Mouse (Mus musculus): ENCODE results near the gene Pkd2l1. TPM values are rescaled to one million over a fixed set of nuclear protein-coding genes. Genes with fewer than 3 reads are reported as not detected.

Gene Pkd2l1
- polyA plus RNA-seq, 1 experiment from 2014 or later = not detected

DNA sequence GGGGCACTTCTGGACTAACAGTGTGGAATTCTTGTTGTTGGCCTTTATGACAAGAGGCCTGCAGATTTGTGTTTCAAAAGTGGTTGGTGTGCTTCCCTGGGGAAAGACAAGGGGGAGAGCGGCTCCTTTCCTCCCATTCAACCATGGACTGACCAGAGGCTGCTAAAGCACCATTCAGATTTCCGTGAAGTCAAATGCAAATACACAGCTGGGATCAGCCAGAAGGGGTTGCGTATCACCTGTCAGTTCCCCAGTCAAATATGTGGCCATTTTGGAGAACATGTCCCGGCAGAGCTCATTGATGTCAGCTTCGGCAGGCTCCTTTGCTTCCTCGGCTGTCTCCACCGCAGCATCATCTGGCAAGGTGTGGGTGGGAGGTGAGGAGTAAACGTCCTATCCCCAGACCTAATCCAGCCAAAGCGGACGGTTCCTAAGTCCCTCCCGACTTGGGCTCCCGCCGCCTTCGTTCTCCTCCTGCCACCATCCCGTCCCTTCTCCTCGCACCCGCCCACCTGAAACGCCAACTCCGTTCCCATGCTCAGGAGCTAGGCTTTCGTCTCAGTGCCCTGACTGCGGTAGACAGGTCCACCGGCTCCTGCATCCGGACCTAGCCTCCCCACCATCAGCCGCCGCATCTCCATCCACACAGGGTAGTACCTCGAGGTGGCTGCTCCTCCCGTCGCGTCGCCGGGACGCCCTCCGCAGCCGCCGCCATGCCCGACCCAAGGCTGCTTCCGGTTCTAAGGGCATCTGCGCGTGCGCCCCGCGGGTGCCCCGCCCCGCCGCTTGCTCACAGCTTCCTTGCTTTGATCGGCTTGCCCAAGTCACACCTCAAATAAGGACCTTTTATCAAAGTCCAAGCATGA is 46.3 kb downstream of the Pkd2l1 start, which contains the start of gene Bloc1s2:
Bloc1s2 (minus strand) TSS at position 745 of the 866 bp plus-strand sequence.
- no peak for ATAC-seq (ENCODE audit: insufficient number of reproducible peaks, insufficient read depth, low FRiP score, low read depth)
- 3% methylated on average over 46 of the region's 46 CpGs for WGBS

DNA sequence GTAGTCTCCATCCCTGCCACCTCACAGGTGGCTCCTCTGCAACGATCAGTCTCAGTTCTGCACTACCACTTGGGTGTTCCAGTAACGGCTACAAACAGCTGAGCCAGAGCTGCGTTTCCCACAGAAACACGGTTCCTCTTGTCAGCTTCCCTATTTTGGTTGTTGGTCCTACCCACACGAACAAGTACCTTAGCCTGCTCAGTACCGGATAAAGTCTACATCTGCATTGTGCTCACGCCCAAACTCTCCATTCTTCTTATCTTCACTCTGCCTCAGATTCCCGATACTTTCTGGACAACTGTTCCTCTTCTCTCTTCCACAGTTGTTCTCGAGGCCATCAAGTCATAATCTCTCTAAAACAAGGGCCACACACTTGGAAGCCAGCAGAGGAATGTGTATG is 47.9 kb downstream of the Pkd2l1 start:
- Histone ChIP-seq H3K4me1 (ENCODE audit: control insufficient read depth in 2 of 2, insufficient read depth in 2 of 2, low read length in 2 of 2) (peaks cover 5 to 9% of the 10 kb centered on the region in 2 experiments; a peak in 3 of 4 replicates), H3K27me3 (ENCODE audit: control insufficient read depth, insufficient read depth, low read length) (no peaks in the 10 kb centered on the region), H3K9me3 (ENCODE audit: control insufficient read depth, low read length) (no peaks in the 10 kb centered on the region), H3K27ac (replicated peaks in 1 of 2; ENCODE audit: control insufficient read depth in 1 of 2, insufficient read depth in 1 of 2, low read depth in 2 of 2, low read length in 2 of 2) (no peak overlapping the region), H3K9ac (ENCODE audit: low read length) (no peak overlapping the region), H3K4me3 (ENCODE audit: control insufficient read depth in 1 of 2, insufficient read depth in 1 of 2, low read depth in 1 of 2, low read length in 2 of 2) (no peak overlapping the region), H3K4me2 (ENCODE audit: low read length) (no peak overlapping the region), H3K36me3 (ENCODE audit: control insufficient read depth, insufficient read depth, low read length) (peaks cover 49% of the 10 kb centered on the region)
- no peak for ATAC-seq (ENCODE audit: insufficient number of reproducible peaks, insufficient read depth, low FRiP score, low read depth)
- WGBS = 85% methylated on average over 9 of the region's 9 CpGs

More for the DNA sequence above, 46.3 kb downstream of the Pkd2l1 start, which contains the start of gene Bloc1s2:
- no peaks in the 10 kb centered on the region for H3K27me3 ChIP-seq (ENCODE audit: control insufficient read depth, insufficient read depth, low read length)
- peaks cover 39% of the 10 kb centered on the region for H3K36me3 ChIP-seq (ENCODE audit: control insufficient read depth, insufficient read depth, low read length)
- H3K9me3 ChIP-seq (ENCODE audit: control insufficient read depth, low read length) = no peaks in the 10 kb centered on the region
- peak within 1 kb of the TSS; percentile 83 for H3K9ac ChIP-seq (ENCODE audit: low read length)
- 0 out of 4 replicates have a peak within 1 kb of the TSS, but pooled peaks of 1 of the 2 experiments have one; percentile 24 for H3K27ac ChIP-seq (replicated peaks in 1 of 2; ENCODE audit: control insufficient read depth in 1 of 2, insufficient read depth in 1 of 2, low read depth in 2 of 2, low read length in 2 of 2)
- H3K4me3 ChIP-seq (ENCODE audit: control insufficient read depth in 1 of 2, insufficient read depth in 1 of 2, low read depth in 1 of 2, low read length in 2 of 2) = peak within 1 kb of the TSS; percentile 66 to 75
- H3K4me2 ChIP-seq (ENCODE audit: low read length) = peak within 1 kb of the TSS; percentile 87
- peaks cover 5 to 9% of the 10 kb centered on the region in 2 experiments; a peak in 3 of 4 replicates for H3K4me1 ChIP-seq (ENCODE audit: control insufficient read depth in 2 of 2, insufficient read depth in 2 of 2, low read length in 2 of 2)

DNA sequence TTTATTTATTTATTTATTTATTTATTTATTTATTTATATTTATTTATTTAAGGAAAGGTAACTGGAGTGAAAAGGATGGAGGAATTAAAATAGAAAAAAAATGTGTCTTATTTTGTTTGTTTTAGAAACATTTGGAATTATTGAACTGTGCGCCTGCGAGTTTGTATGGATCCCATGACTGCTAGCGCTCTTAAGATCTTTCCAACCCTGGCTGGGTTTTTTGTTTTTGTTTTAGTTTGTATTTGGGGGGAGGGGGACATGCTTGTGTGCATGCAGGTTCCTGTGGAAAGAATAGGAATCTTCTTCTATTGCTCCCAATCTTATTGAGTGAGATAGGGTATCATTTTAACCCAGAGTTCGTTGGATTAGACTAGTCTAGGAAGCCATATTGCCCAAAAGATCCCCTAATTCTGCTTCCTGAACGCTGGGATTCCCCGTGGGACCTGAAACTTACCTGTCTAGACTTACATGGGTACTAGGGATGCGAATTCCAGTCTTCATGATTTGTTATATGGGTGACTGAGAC is 56.2 kb downstream of the Pkd2l1 start:
- 0 out of 2 replicates have a peak, but pooled peaks cover 3% of the 10 kb centered on the region for H3K9me3 ChIP-seq (ENCODE audit: control insufficient read depth, low read length)
- no peak for ATAC-seq (ENCODE audit: insufficient number of reproducible peaks, insufficient read depth, low FRiP score, low read depth)
- peaks cover 0 to 5% of the 10 kb centered on the region in 2 experiments; a peak in 3 of 4 replicates for H3K4me1 ChIP-seq (ENCODE audit: control insufficient read depth in 2 of 2, insufficient read depth in 2 of 2, low read length in 2 of 2)
- peak overlapping the region; percentile 25 to 75; a peak in 3 of 4 replicates for H3K4me3 ChIP-seq (ENCODE audit: control insufficient read depth in 1 of 2, insufficient read depth in 1 of 2, low read depth in 1 of 2, low read length in 2 of 2)
- WGBS = 29% methylated on average over 7 of the region's 7 CpGs
- peak overlapping the region; percentile 72 for H3K4me2 ChIP-seq (ENCODE audit: low read length)
- no peaks in the 10 kb centered on the region for H3K27me3 ChIP-seq (ENCODE audit: control insufficient read depth, insufficient read depth, low read length)
- peaks cover 43% of the 10 kb centered on the region for H3K36me3 ChIP-seq (ENCODE audit: control insufficient read depth, insufficient read depth, low read length)
- H3K27ac ChIP-seq (replicated peaks in 1 of 2; ENCODE audit: control insufficient read depth in 1 of 2, insufficient read depth in 1 of 2, low read depth in 2 of 2, low read length in 2 of 2) = peak overlapping the region in 1 of 2 experiments; percentile 97; a peak in 1 of 4 replicates
- H3K9ac ChIP-seq (ENCODE audit: low read length) = peak overlapping the region; percentile 26; the same call in 1 of the 2 replicates

DNA sequence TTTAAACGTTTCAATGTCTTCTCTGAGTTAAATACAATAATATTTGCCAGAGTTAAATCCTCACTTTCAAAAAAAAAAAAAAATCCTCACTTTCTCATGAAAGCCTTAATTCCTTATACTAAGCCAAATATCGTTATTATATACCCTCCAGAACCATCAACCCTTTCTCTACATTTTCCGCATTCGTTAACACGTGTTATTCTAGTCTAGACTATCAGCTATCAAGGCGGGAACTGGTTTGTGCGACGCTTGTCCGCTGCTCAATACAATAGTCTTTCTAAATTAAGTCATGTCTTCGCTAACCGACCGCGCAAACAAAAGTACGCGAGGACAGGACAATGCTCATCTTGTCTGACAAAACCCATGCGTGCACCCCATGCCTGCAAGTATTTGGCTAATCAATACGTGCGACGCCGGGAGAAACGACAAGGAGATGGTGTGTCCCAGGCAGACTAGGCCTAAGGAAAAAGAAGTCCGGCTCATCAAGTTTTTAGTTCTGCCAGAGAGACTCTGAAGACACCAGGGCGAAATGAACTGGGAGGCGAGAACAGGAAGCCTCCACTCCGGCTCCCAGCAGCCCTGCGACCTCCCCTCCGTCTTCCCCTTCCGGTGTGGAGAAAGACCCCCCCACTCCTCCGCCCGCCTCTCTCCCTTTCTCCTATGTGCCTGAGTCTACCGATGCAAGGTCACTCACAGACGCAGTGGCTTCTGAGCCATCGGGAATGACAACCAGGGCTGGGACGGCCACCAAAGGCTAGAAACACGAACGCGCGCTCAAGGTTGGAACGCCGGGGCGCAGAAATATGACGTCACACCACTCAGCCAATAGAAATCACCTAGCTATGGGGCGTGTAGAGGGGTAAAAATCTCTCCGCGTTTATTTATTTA is 56.9 kb downstream of the Pkd2l1 start, which contains the start of gene Cwf19l1:
Cwf19l1 (minus strand) TSS at position 805 of the 888 bp plus-strand sequence.
- H3K4me3 ChIP-seq (ENCODE audit: control insufficient read depth in 1 of 2, insufficient read depth in 1 of 2, low read depth in 1 of 2, low read length in 2 of 2) = peak within 1 kb of the TSS; percentile 75 to 100
- peak within 1 kb of the TSS; percentile 91 for H3K4me2 ChIP-seq (ENCODE audit: low read length)
- H3K27me3 ChIP-seq (ENCODE audit: control insufficient read depth, insufficient read depth, low read length) = no peaks in the 10 kb centered on the region
- peaks cover 0 to 5% of the 10 kb centered on the region in 2 experiments; a peak in 3 of 4 replicates for H3K4me1 ChIP-seq (ENCODE audit: control insufficient read depth in 2 of 2, insufficient read depth in 2 of 2, low read length in 2 of 2)
- H3K9ac ChIP-seq (ENCODE audit: low read length) = peak within 1 kb of the TSS; percentile 86
- peak within 1 kb of the TSS; percentile 97 to 100 for H3K27ac ChIP-seq (replicated peaks in 1 of 2; ENCODE audit: control insufficient read depth in 1 of 2, insufficient read depth in 1 of 2, low read depth in 2 of 2, low read length in 2 of 2)
- WGBS = under 1% methylated on average over 45 of the region's 45 CpGs
- 0 out of 2 replicates have a peak, but pooled peaks cover 3% of the 10 kb centered on the region for H3K9me3 ChIP-seq (ENCODE audit: control insufficient read depth, low read length)
- peak; percentile 82 for ATAC-seq (ENCODE audit: insufficient number of reproducible peaks, insufficient read depth, low FRiP score, low read depth)
- H3K36me3 ChIP-seq (ENCODE audit: control insufficient read depth, insufficient read depth, low read length) = peaks cover 46% of the 10 kb centered on the region

DNA sequence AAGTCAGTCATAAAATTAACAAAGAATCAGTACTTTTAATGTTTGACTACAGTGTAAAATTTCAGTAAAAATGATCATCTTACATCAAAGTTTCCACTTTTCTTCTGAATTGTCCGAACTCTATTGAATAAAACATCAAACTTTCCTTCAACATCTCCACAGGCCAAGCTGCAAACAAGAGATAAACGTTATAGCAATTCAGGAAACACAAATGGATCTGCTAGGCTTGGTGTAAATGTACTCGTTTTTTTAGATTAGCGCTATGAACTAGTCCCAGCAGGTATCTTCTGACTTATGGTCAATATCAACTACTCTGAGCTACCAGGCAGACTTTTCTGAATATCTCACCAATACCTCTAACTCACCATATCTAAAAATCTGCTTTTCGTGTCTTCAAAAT is 59.3 kb downstream of the Pkd2l1 start:
- H3K9me3 ChIP-seq (ENCODE audit: control insufficient read depth, low read length) = no peaks in the 10 kb centered on the region
- H3K4me3 ChIP-seq (ENCODE audit: control insufficient read depth in 1 of 2, insufficient read depth in 1 of 2, low read depth in 1 of 2, low read length in 2 of 2) = no peak overlapping the region
- 87% methylated on average over 5 of the region's 5 CpGs for WGBS
- H3K27me3 ChIP-seq (ENCODE audit: control insufficient read depth, insufficient read depth, low read length) = no peaks in the 10 kb centered on the region
- H3K4me2 ChIP-seq (ENCODE audit: low read length) = no peak overlapping the region
- peaks cover 0 to 5% of the 10 kb centered on the region in 2 experiments; a peak in 3 of 4 replicates for H3K4me1 ChIP-seq (ENCODE audit: control insufficient read depth in 2 of 2, insufficient read depth in 2 of 2, low read length in 2 of 2)
- peaks cover 49% of the 10 kb centered on the region for H3K36me3 ChIP-seq (ENCODE audit: control insufficient read depth, insufficient read depth, low read length)
- no peak for ATAC-seq (ENCODE audit: insufficient number of reproducible peaks, insufficient read depth, low FRiP score, low read depth)
- H3K9ac ChIP-seq (ENCODE audit: low read length) = no peak overlapping the region
- H3K27ac ChIP-seq (replicated peaks in 1 of 2; ENCODE audit: control insufficient read depth in 1 of 2, insufficient read depth in 1 of 2, low read depth in 2 of 2, low read length in 2 of 2) = no peak overlapping the region

DNA sequence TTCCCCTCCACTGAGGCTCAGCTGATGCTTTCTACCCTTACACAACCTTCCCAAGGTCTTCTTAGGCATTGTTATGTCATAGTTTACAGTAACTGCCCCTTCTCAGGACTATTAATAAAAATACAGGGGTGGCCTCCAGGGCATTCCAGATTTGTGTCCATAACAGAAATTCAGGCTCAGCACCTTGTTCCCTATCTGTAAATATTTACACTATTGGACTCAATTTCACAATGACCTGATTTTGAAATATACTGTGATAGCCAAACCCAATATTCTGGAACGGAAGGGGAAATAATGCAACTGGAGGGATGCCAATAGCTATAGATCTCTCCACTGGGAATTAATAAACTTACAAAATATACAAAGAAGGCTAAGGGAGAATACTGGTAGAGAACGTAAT is 63.7 kb downstream of the Pkd2l1 start:
- Histone ChIP-seq H3K9me3 (ENCODE audit: control insufficient read depth, low read length) (no peaks in the 10 kb centered on the region), H3K27ac (replicated peaks in 1 of 2; ENCODE audit: control insufficient read depth in 1 of 2, insufficient read depth in 1 of 2, low read depth in 2 of 2, low read length in 2 of 2) (no peak overlapping the region), H3K9ac (ENCODE audit: low read length) (no peak overlapping the region), H3K36me3 (ENCODE audit: control insufficient read depth, insufficient read depth, low read length) (peaks cover 90% of the 10 kb centered on the region), H3K27me3 (ENCODE audit: control insufficient read depth, insufficient read depth, low read length) (no peaks in the 10 kb centered on the region), H3K4me3 (ENCODE audit: control insufficient read depth in 1 of 2, insufficient read depth in 1 of 2, low read depth in 1 of 2, low read length in 2 of 2) (no peak overlapping the region), H3K4me1 (ENCODE audit: control insufficient read depth in 2 of 2, insufficient read depth in 2 of 2, low read length in 2 of 2) (no peaks in the 10 kb centered on the region), H3K4me2 (ENCODE audit: low read length) (no peak overlapping the region)
- ATAC-seq (ENCODE audit: insufficient number of reproducible peaks, insufficient read depth, low FRiP score, low read depth) = no peak
- WGBS = 93% methylated on average over 2 of the region's 2 CpGs
